Mouse (Mus musculus): Measurements from ENCODE around the gene Arhgef2. TPM values are rescaled to one million over a fixed set of nuclear protein-coding genes. Genes with fewer than 3 reads are reported as not detected.
"Not testable (repeated sequence)": the region's sequence is repeated elsewhere in the genome, so short reads cannot be mapped to it uniquely, and the experiment has no call there.

The Arhgef2 gene
- polyA plus RNA-seq (2016; fragmentation: Nextera tagmentation; extraction: Ambion mirVana): 84.5 and 91.8 TPM in 2 replicates

GRCm38 (mm10) chr3:88605666-88606065 lies at the start of gene Arhgef2:
Gene Arhgef2, plus strand, starts transcription at chr3:88605966.
- H3K9me3 ChIP-seq (replicated peaks); H3K27ac ChIP-seq (ENCODE audit: poor library complexity, severe bottlenecking); H3K27me3 ChIP-seq (replicated peaks); H3K36me3 ChIP-seq; ATAC-seq (ENCODE audit: insufficient number of reproducible peaks, low FRiP score): not testable (repeated sequence)
- peak within 1 kb of the TSS; percentile 40; the same call in 1 of the 2 replicates for H3K4me3 ChIP-seq
- H3K4me1 ChIP-seq (replicated peaks): peaks cover 33% of the 10 kb centered on the region
- 96% methylated on average over 2 of the region's 2 CpGs for WGBS
- peak within 1 kb of the TSS; percentile 77 for H3K4me2 ChIP-seq
- H3K9ac ChIP-seq: 0 out of 2 replicates have a peak within 1 kb of the TSS, but pooled peaks have one; percentile 58

DNA sequence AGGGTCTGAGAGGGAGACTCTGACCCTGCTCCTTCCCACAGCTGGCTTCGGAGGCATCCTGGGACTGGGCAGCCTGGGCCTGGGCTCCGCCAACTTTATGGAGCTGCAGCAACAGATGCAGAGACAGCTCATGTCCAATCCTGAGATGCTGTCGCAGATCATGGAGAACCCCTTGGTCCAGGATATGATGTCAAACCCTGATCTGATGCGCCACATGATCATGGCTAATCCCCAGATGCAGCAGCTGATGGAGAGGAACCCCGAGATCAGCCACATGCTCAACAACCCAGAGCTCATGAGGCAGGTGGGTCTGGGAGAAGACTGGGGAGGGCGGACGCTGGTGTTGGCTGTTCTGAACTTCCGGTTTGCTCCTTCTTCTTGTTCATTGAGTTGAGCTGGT lies 49.1 kb upstream of the Arhgef2 start:
- Histone ChIP-seq H3K4me3 (no peak overlapping the region), H3K4me1 (replicated peaks) (peaks cover 23% of the 10 kb centered on the region), H3K9ac (no peak overlapping the region), H3K4me2 (no peak overlapping the region), H3K27me3 (replicated peaks) (no peaks in the 10 kb centered on the region), H3K27ac (ENCODE audit: poor library complexity, severe bottlenecking) (no peak overlapping the region), H3K36me3 (peaks cover 60% of the 10 kb centered on the region), H3K9me3 (replicated peaks) (no peaks in the 10 kb centered on the region)
- 95% methylated on average over 8 of the region's 8 CpGs for whole genome bisulfite sequencing
- no peak for ATAC-seq (ENCODE audit: insufficient number of reproducible peaks, low FRiP score)

GRCm38 (mm10) chr3:88559596-88559995 lies 46.2 kb upstream of the Arhgef2 start:
- no peak overlapping the region for H3K27ac ChIP-seq (ENCODE audit: poor library complexity, severe bottlenecking)
- H3K4me2 ChIP-seq: no peak overlapping the region
- no peaks in the 10 kb centered on the region for H3K27me3 ChIP-seq (replicated peaks)
- H3K4me1 ChIP-seq (replicated peaks): peaks cover 12% of the 10 kb centered on the region
- H3K4me3 ChIP-seq: no peak overlapping the region
- no peaks in the 10 kb centered on the region for H3K9me3 ChIP-seq (replicated peaks)
- H3K36me3 ChIP-seq: peaks cover 90% of the 10 kb centered on the region
- WGBS: 94% methylated on average over 9 of the region's 9 CpGs
- no peak overlapping the region for H3K9ac ChIP-seq
- ATAC-seq (ENCODE audit: insufficient number of reproducible peaks, low FRiP score): no peak

GRCm38 (mm10) chr3:88561989-88562388 lies 43.8 kb upstream of the Arhgef2 start:
- no peaks in the 10 kb centered on the region for H3K27me3 ChIP-seq (replicated peaks)
- no peak for ATAC-seq (ENCODE audit: insufficient number of reproducible peaks, low FRiP score)
- H3K4me3 ChIP-seq: no peak overlapping the region
- H3K4me2 ChIP-seq: no peak overlapping the region
- no peak overlapping the region for H3K27ac ChIP-seq (ENCODE audit: poor library complexity, severe bottlenecking)
- H3K36me3 ChIP-seq: peaks cover 99% of the 10 kb centered on the region
- 69% methylated on average over 4 of the region's 4 CpGs for WGBS
- H3K9ac ChIP-seq: no peak overlapping the region
- peaks cover 4% of the 10 kb centered on the region; the same call in 1 of the 2 replicates for H3K4me1 ChIP-seq (replicated peaks)
- no peaks in the 10 kb centered on the region for H3K9me3 ChIP-seq (replicated peaks)

DNA sequence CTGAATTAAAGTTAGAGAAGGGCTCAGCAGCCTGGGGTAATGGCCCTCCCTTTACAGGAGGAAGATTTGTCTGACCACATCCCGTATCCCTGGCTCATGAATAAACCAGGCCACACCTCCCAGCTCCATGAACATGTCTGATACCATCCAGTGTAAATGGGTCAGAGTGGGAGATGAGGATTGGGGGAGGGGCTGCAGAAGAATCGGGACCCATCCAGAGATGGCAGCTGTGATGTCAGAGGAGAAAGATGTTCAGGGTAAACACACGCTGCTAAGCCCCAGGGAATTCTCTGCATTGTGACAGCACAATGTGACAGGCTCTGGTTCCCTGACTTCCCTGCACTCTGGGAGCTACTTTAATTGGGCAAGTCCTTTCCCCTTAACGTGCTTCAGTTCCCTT lies 42.3 kb upstream of the Arhgef2 start:
- no peaks in the 10 kb centered on the region for H3K9me3 ChIP-seq (replicated peaks)
- H3K27me3 ChIP-seq (replicated peaks): no peaks in the 10 kb centered on the region
- ATAC-seq (ENCODE audit: insufficient number of reproducible peaks, low FRiP score): no peak
- peaks cover 100% of the 10 kb centered on the region for H3K36me3 ChIP-seq
- no peak overlapping the region for H3K4me2 ChIP-seq
- no peak overlapping the region for H3K4me3 ChIP-seq
- H3K9ac ChIP-seq: no peak overlapping the region
- 78% methylated on average over 4 of the region's 4 CpGs for WGBS
- H3K27ac ChIP-seq (ENCODE audit: poor library complexity, severe bottlenecking): no peak overlapping the region
- H3K4me1 ChIP-seq (replicated peaks): peaks cover 4% of the 10 kb centered on the region; the same call in 1 of the 2 replicates

GRCm38 (mm10) chr3:88563966-88564365 lies 41.8 kb upstream of the Arhgef2 start:
- no peak overlapping the region for H3K4me3 ChIP-seq
- H3K27ac ChIP-seq (ENCODE audit: poor library complexity, severe bottlenecking): no peak overlapping the region
- H3K36me3 ChIP-seq: peaks cover 100% of the 10 kb centered on the region
- no peak overlapping the region for H3K9ac ChIP-seq
- no peak overlapping the region for H3K4me2 ChIP-seq
- peaks cover 4% of the 10 kb centered on the region; the same call in 1 of the 2 replicates for H3K4me1 ChIP-seq (replicated peaks)
- no peaks in the 10 kb centered on the region for H3K27me3 ChIP-seq (replicated peaks)
- no peaks in the 10 kb centered on the region for H3K9me3 ChIP-seq (replicated peaks)
- WGBS: 88% methylated on average over 7 of the region's 7 CpGs
- no peak for ATAC-seq (ENCODE audit: insufficient number of reproducible peaks, low FRiP score)

GRCm38 (mm10) chr3:88566116-88566515 lies 39.6 kb upstream of the Arhgef2 start:
- H3K9ac ChIP-seq: no peak overlapping the region
- H3K9me3 ChIP-seq (replicated peaks): no peaks in the 10 kb centered on the region
- no peak overlapping the region for H3K27ac ChIP-seq (ENCODE audit: poor library complexity, severe bottlenecking)
- ATAC-seq (ENCODE audit: insufficient number of reproducible peaks, low FRiP score): no peak
- H3K4me2 ChIP-seq: no peak overlapping the region
- 83% methylated on average over 3 of the region's 3 CpGs for WGBS
- peaks cover 95% of the 10 kb centered on the region for H3K36me3 ChIP-seq
- H3K4me1 ChIP-seq (replicated peaks): peaks cover 4% of the 10 kb centered on the region; the same call in 1 of the 2 replicates
- H3K4me3 ChIP-seq: no peak overlapping the region
- no peaks in the 10 kb centered on the region for H3K27me3 ChIP-seq (replicated peaks)

GRCm38 (mm10) chr3:88566536-88567061 lies 39.2 kb upstream of the Arhgef2 start:
- ATAC-seq (ENCODE audit: insufficient number of reproducible peaks, low FRiP score): no peak
- H3K9ac ChIP-seq: no peak overlapping the region
- 83% methylated on average over 4 of the region's 4 CpGs for WGBS
- no peak overlapping the region for H3K27ac ChIP-seq (ENCODE audit: poor library complexity, severe bottlenecking)
- H3K4me1 ChIP-seq (replicated peaks): peaks cover 4% of the 10 kb centered on the region; the same call in 1 of the 2 replicates
- H3K9me3 ChIP-seq (replicated peaks): no peaks in the 10 kb centered on the region
- peaks cover 90% of the 10 kb centered on the region for H3K36me3 ChIP-seq
- no peak overlapping the region for H3K4me3 ChIP-seq
- H3K4me2 ChIP-seq: no peak overlapping the region
- H3K27me3 ChIP-seq (replicated peaks): no peaks in the 10 kb centered on the region

- Histone ChIP-seq H3K9me3 (replicated peaks) (no peaks in the 10 kb centered on the region), H3K4me3 (no peak overlapping the region), H3K27me3 (replicated peaks) (no peaks in the 10 kb centered on the region), H3K9ac (no peak overlapping the region), H3K27ac (ENCODE audit: poor library complexity, severe bottlenecking) (no peak overlapping the region), H3K4me1 (replicated peaks) (peaks cover 4% of the 10 kb centered on the region; the same call in 1 of the 2 replicates), H3K36me3 (peaks cover 77% of the 10 kb centered on the region), H3K4me2 (no peak overlapping the region)
- WGBS: 86% methylated on average over 6 of the region's 6 CpGs
- ATAC-seq (ENCODE audit: insufficient number of reproducible peaks, low FRiP score): no peak
Observed at GRCm38 (mm10) chr3:88567892-88568291, 37.9 kb upstream of the Arhgef2 start.

- 94% methylated on average over 2 of the region's 2 CpGs for WGBS
- no peak overlapping the region for H3K9ac ChIP-seq
- ATAC-seq (ENCODE audit: insufficient number of reproducible peaks, low FRiP score): no peak; the same call in 1 of the 2 replicates
Observed at GRCm38 (mm10) chr3:88568615-88569014, 37.2 kb upstream of the Arhgef2 start.

DNA sequence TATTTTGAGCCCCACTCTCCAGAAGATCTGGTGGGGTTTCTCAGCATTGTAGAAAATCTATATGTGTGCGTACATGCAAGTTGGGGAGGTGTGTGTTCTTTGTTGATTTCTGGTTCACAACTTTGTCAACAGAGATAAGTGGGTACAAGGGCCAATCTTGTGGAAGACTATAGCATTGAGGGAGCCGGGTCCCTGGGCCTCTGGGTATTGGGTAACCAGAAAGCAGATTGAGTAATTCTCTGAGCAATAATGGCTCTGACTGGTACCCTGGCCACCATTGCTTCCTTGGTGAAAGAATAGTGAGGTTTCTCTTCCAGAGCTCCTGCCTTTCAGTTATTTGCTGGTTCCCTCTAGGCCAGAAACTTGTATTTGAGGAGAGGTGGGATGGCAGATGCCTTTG lies 36.7 kb upstream of the Arhgef2 start:
- H3K27ac ChIP-seq (ENCODE audit: poor library complexity, severe bottlenecking): no peak overlapping the region
- peaks cover 4% of the 10 kb centered on the region; the same call in 1 of the 2 replicates for H3K4me1 ChIP-seq (replicated peaks)
- no peaks in the 10 kb centered on the region for H3K27me3 ChIP-seq (replicated peaks)
- 94% methylated on average over 2 of the region's 2 CpGs for WGBS
- no peak overlapping the region for H3K9ac ChIP-seq
- H3K9me3 ChIP-seq (replicated peaks): no peaks in the 10 kb centered on the region
- no peak for ATAC-seq (ENCODE audit: insufficient number of reproducible peaks, low FRiP score)
- no peak overlapping the region for H3K4me3 ChIP-seq
- no peak overlapping the region for H3K4me2 ChIP-seq
- peaks cover 65% of the 10 kb centered on the region for H3K36me3 ChIP-seq

More at GRCm38 (mm10) chr3:88568615-88569014, 37.2 kb upstream of the Arhgef2 start:
- Histone ChIP-seq H3K36me3 (peaks cover 70% of the 10 kb centered on the region), H3K27me3 (replicated peaks) (no peaks in the 10 kb centered on the region), H3K4me1 (replicated peaks) (peaks cover 4% of the 10 kb centered on the region; the same call in 1 of the 2 replicates), H3K9me3 (replicated peaks) (no peaks in the 10 kb centered on the region), H3K4me2 (no peak overlapping the region), H3K4me3 (no peak overlapping the region), H3K27ac (ENCODE audit: poor library complexity, severe bottlenecking) (no peak overlapping the region)

DNA sequence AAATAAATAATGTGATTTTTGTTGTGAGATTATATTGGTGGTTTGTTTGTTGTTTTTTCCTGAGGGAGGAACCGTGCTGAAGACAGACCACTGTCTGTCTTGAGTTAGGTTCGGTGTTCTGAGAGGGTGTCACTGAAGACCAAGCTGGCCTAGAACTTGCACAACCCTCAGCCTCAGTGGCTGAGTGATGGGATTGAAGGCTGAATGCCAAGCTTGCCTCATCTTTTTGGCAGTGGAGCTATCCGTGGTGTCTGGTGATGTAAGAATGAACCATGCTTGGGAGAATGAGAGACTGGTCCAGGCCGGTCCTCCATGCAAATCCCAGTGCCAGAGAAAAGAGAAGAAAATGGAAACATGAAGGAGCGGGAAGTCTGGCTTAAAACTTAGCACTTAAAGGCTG lies 36.1 kb upstream of the Arhgef2 start:
- no peak overlapping the region for H3K4me3 ChIP-seq
- peaks cover 4% of the 10 kb centered on the region; the same call in 1 of the 2 replicates for H3K4me1 ChIP-seq (replicated peaks)
- no peak overlapping the region for H3K9ac ChIP-seq
- no peak overlapping the region for H3K4me2 ChIP-seq
- no peaks in the 10 kb centered on the region for H3K27me3 ChIP-seq (replicated peaks)
- peaks cover 59% of the 10 kb centered on the region for H3K36me3 ChIP-seq
- no peak overlapping the region for H3K27ac ChIP-seq (ENCODE audit: poor library complexity, severe bottlenecking)
- 90% methylated on average over 5 of the region's 5 CpGs for WGBS
- H3K9me3 ChIP-seq (replicated peaks): no peaks in the 10 kb centered on the region
- ATAC-seq (ENCODE audit: insufficient number of reproducible peaks, low FRiP score): no peak

All from heart, embryonic 12.5 days (tissue).